Mouse (Mus musculus) Patski (cell line): ENCODE results near the gene Rab40c. TPM values are rescaled to one million over a fixed set of nuclear protein-coding genes. Genes with fewer than 3 reads are reported as not detected.

Experiments
- ATAC-seq: fragments of 100-300 bp; one replicate; pipeline ENCODE4 v1.8.0; 2021
- CTCF ChIA-PET: fragments of 350-600 bp; sonication (Branson Sonifier 250); formaldehyde crosslinking; loops from one replicate; lab custom pipeline; 2022; ENCODE audit warnings: inconsistent platforms; lab: Charles Lee
- POLR2A ChIA-PET: fragments of 350-600 bp; sonication (Branson Sonifier 250); formaldehyde crosslinking; loops from one replicate; lab custom pipeline; 2022; ENCODE audit warnings: antibody characterized with exemption, inconsistent platforms; lab: Charles Lee
- DNase-seq: peaks from one replicate; pipeline ENCODE4 v3.0.0-alpha.2; 2011; ENCODE audit warnings: low read depth, low spot score
- H3K27me3 ChIP-seq: fragments of 371-371 bp; one replicate; pipeline ENCODE4 v1.5.1; 2021
- CTCF ChIP-seq: fragments of 100-300 bp; IDR thresholded peaks from one replicate; pipeline ENCODE4 v1.5.1; 2021
- in situ Hi-C: fragments of 300-500 bp; cut with MboI; formaldehyde crosslinking; loops from 3 replicates; pipeline ENCODE4 v1.11.1; 2018; ENCODE audit warnings: low pct_unique_long_range_greater_than_20kb, mixed read lengths
- polyA plus RNA-seq: library from polyadenylated mRNA; unstranded; gene quantifications from one replicate; pipeline ENCODE4 v1.2.3, GENCODE M21; 2021

Rab40c gene
- polyA plus RNA-seq, 1 experiment from 2014 or later = 20.2 TPM

- ATAC-seq (peak; percentile 41), DNase-seq (peak; percentile 68)
- POLR2A ChIA-PET = interaction anchor here (0.7 to 2.5 kb wide), 6 partner anchors 9 to 30 kb away, joined by 3 to 11 read pairs (median 4); partner anchors contain the start of genes Fbxl16, Gm20683, Rhot2 and Wdr24
- H3K27me3 ChIP-seq = no peaks in the 10 kb centered on the region
- CTCF ChIA-PET = interaction anchor here (0.9 to 2.1 kb wide), 3 partner anchors 9 to 35 kb away, joined by 3 to 8 read pairs (median 5); partner anchors contain the start of genes Mcrip2 and Wdr24
- in situ Hi-C loops = no loop called here
- no peak for TF ChIP-seq CTCF
Measured at GRCm38 (mm10) chr17:25833291-25833663, 86.2 kb downstream of the Rab40c start, which contains the start of gene Stub1. Stub1 (minus strand) TSS chr17:25833404.

GRCm38 (mm10) chr17:25832436-25833290 is 86.9 kb downstream of the Rab40c start:
- CTCF ChIA-PET = interaction anchor here (0.9 to 2.1 kb wide), 3 partner anchors 9 to 36 kb away, joined by 3 to 8 read pairs (median 5); partner anchors contain the start of genes Mcrip2 and Wdr24
- POLR2A ChIA-PET = interaction anchor here (0.6 to 2.5 kb wide), 11 partner anchors 9 to 632 kb away, joined by 3 to 11 read pairs (median 4); partner anchors contain the start of genes Fbxl16, Gm20683, Rhot2 and Wdr24
- peak; percentile 79 for ATAC-seq
- H3K27me3 ChIP-seq = no peaks in the 10 kb centered on the region
- DNase-seq = peak; percentile 91
- in situ Hi-C loops = no loop called here
- TF ChIP-seq CTCF = no peak

Other genes with a start within 250 kb of the Rab40c start
- gene Gng13, start 202.6 kb downstream of the Rab40c start, polyA plus RNA-seq = not detected
- 13.0 TPM for gene Chtf18, start 192.3 kb downstream of the Rab40c start, polyA plus RNA-seq
- gene Rpusd1, start 192.1 kb downstream of the Rab40c start, polyA plus RNA-seq = 18.5 TPM
- not detected for gene Mslnl, start 183.7 kb downstream of the Rab40c start, polyA plus RNA-seq
- gene Msln, start 165.3 kb downstream of the Rab40c start, polyA plus RNA-seq = 0.99 TPM
- 44.9 TPM for gene Narfl, start 146.0 kb downstream of the Rab40c start, polyA plus RNA-seq
- gene Haghl, start 134.1 kb downstream of the Rab40c start, polyA plus RNA-seq = 108 TPM
- 0.30 TPM for gene Ccdc78, start 133.1 kb downstream of the Rab40c start, polyA plus RNA-seq
- gene Fam173a, start 126.8 kb downstream of the Rab40c start, polyA plus RNA-seq = 73.5 TPM
- 0.09 TPM for gene AC134908.4, start 124.1 kb downstream of the Rab40c start, polyA plus RNA-seq
- 39.8 TPM for gene Metrn, start 122.6 kb downstream of the Rab40c start, polyA plus RNA-seq
- 4.0 TPM for gene Fbxl16, start 110.6 kb downstream of the Rab40c start, polyA plus RNA-seq
- 29.9 TPM for gene Wdr24, start 96.1 kb downstream of the Rab40c start, polyA plus RNA-seq
- gene Jmjd8, start 90.9 kb downstream of the Rab40c start, polyA plus RNA-seq = 22.9 TPM
- gene Stub1, start 86.3 kb downstream of the Rab40c start, polyA plus RNA-seq = 188 TPM
- 5.0 TPM for gene Rhbdl1, start 82.4 kb downstream of the Rab40c start, polyA plus RNA-seq
- gene Gm20683, start 78.0 kb downstream of the Rab40c start, polyA plus RNA-seq = 6.0 TPM
- gene Rhot2, start 74.9 kb downstream of the Rab40c start, polyA plus RNA-seq = 96.4 TPM
- 27.7 TPM for gene Wdr90, start 58.2 kb downstream of the Rab40c start, polyA plus RNA-seq
- gene Mcrip2, start 51.0 kb downstream of the Rab40c start, polyA plus RNA-seq = 57.8 TPM
- 81.4 TPM for gene Mettl26, start 44.7 kb downstream of the Rab40c start, polyA plus RNA-seq
- 0.35 TPM for gene Wfikkn1, start 38.9 kb downstream of the Rab40c start, polyA plus RNA-seq
- gene Pigq, start 25.2 kb upstream of the Rab40c start, polyA plus RNA-seq = 104 TPM
- gene Nhlrc4, start 25.2 kb upstream of the Rab40c start, polyA plus RNA-seq = 0.05 TPM
- 0.08 TPM for gene A930017K11Rik, start 32.8 kb upstream of the Rab40c start, polyA plus RNA-seq
- 23.7 TPM for gene Capn15, start 66.1 kb upstream of the Rab40c start, polyA plus RNA-seq
- gene Rab11fip3, start 149.8 kb upstream of the Rab40c start, polyA plus RNA-seq = 35.9 TPM
- gene Decr2, start 170.6 kb upstream of the Rab40c start, polyA plus RNA-seq = 42.4 TPM
- 0.31 TPM for gene Nme4, start 175.9 kb upstream of the Rab40c start, polyA plus RNA-seq
- 22.7 TPM for gene Tmem8, start 193.6 kb upstream of the Rab40c start, polyA plus RNA-seq
- 118 TPM for gene Mrpl28, start 203.8 kb upstream of the Rab40c start, polyA plus RNA-seq
- gene Axin1, start 219.0 kb upstream of the Rab40c start, polyA plus RNA-seq = 71.8 TPM